Mouse (Mus musculus) forebrain, embryonic 14.5 days (tissue): ENCODE measurements around the gene Bcl7a. TPM values are rescaled to one million over a fixed set of nuclear protein-coding genes. Genes with fewer than 3 reads are reported as not detected.

Experiments used
- ATAC-seq: fragments of 200-750 bp; cut with Nextera tagmentation; 2 replicates; pipeline ENCODE4 v1.8.0; 2017; ENCODE audit warnings: mild to moderate bottlenecking, moderate library complexity
- DNase-seq: peaks from one replicate; pipeline ENCODE4 v3.0.0-alpha.2; 2015; ENCODE audit warnings: low spot score
- H3K27ac ChIP-seq: fragments of 300-500 bp; sonication (generic); 2 replicates; pipeline ENCODE4 v1.5.1; 2014; ENCODE audit warnings: low read depth, mild to moderate bottlenecking, control low read depth, low read length, moderate library complexity
- H3K27me3 ChIP-seq: fragments of 300-500 bp; sonication (generic); replicated peaks from 2 replicates; pipeline ENCODE4 v1.6.1; 2014; ENCODE audit warnings: low read length, control low read depth, mixed read lengths; ENCODE audit not compliant: control insufficient read depth, insufficient read depth
- H3K36me3 ChIP-seq: fragments of 300-500 bp; sonication (generic); 2 replicates; pipeline ENCODE4 v1.6.1; 2014; ENCODE audit warnings: low read length, control low read depth; ENCODE audit not compliant: control insufficient read depth, insufficient read depth
- H3K4me1 ChIP-seq: fragments of 300-500 bp; sonication (generic); 2 replicates; pipeline ENCODE4 v1.6.1; 2014; ENCODE audit warnings: antibody characterized with exemption, low read length, control low read depth; ENCODE audit not compliant: control insufficient read depth, insufficient read depth
- H3K4me2 ChIP-seq: fragments of 300-500 bp; sonication (generic); 2 replicates; pipeline ENCODE4 v1.6.1; 2014; ENCODE audit warnings: mild to moderate bottlenecking, control low read depth, low read length
- H3K4me3 ChIP-seq: fragments of 300-500 bp; sonication (generic); 2 replicates; pipeline ENCODE4 v1.5.1; 2014; ENCODE audit warnings: low read depth, low read length, control low read depth
- H3K9ac ChIP-seq: fragments of 300-500 bp; sonication (generic); 2 replicates; pipeline ENCODE4 v1.6.1; 2014; ENCODE audit warnings: mild to moderate bottlenecking, low read length, control low read depth, moderate library complexity
- H3K9me3 ChIP-seq: fragments of 300-500 bp; sonication (generic); replicated peaks from 2 replicates; pipeline ENCODE4 v1.6.1; 2016; ENCODE audit warnings: low read length, control low read depth, mixed read lengths; ENCODE audit not compliant: control insufficient read depth
- WGBS: fragments of 180-500 bp; shearing (Covaris S2); extraction: QIAGEN DNeasy Blood & Tissue Kit; methylation state at CpG from one replicate; pipeline ENCODE4 v1.1.7; 2014; 5-methylcytosine and 5-hydroxymethylcytosine counted together
- polyA plus RNA-seq: library from polyadenylated mRNA; unstranded; fragments of >200 nt; fragmentation: Nextera tagmentation; extraction: Ambion mirVana; gene quantifications from 2 replicates; pipeline ENCODE4 v1.2.1, GENCODE M21; 2014

Gene Bcl7a
- polyA plus RNA-seq, 1 experiment from 2014 or later, result 71.6 TPM

DNA sequence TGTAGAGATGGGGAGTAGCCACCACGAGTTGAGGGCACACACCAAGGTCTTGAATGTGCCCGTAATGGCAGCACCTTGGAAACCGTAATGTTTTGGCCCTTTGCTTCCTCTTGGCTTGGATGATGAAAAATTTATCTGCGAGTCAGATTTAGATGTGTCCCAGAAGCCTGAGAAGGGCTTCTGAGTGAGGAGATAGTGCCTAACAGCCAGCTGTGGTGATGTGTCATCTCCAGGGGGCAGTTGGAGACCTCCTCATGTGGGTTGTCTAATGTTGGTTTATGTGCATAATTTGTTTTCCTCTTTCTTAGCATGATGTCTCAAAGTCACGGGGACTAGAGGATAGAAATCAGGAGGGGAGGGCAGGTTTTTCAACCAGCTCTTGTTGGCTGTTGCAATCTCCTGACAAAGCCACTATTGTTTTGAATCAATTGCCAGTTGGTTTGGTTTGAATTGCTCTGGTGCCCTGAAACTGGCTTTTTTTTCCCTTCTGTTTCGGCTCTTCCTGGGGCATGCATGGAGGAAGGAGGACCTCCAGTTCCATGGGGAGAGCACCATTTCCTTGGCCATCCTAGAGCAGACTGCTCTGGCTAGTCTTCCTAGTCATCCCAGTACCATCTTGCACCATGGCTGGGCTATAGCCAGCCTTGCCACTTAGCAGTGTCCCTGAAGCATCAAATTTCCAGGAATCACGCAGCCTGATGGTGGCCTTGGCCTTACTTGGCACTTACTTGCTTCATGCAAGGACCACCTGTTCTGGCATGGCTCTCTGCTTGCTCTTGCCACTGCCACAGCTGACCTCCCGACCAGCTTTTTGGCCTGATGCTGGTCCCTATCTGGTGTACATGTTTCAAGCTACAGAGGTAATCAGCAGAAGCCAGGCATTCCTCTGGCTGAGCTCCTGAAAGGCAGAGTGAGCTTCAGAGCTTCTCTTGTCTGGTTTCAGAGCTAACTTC is 73.2 kb downstream of the Bcl7a start:
- DNase-seq, result no peak
- Histone ChIP-seq H3K9me3 (no peaks in the 10 kb centered on the region), H3K9ac (no peak overlapping the region), H3K27ac (no peak overlapping the region), H3K36me3 (no peaks in the 10 kb centered on the region), H3K4me2 (no peak overlapping the region), H3K4me3 (no peak overlapping the region), H3K4me1 (peaks cover 8% of the 10 kb centered on the region; the same call in 1 of the 2 replicates), H3K27me3 (no peaks in the 10 kb centered on the region)
- 69% methylated on average over 8 of the region's 8 CpGs for WGBS
- no peak for ATAC-seq

DNA sequence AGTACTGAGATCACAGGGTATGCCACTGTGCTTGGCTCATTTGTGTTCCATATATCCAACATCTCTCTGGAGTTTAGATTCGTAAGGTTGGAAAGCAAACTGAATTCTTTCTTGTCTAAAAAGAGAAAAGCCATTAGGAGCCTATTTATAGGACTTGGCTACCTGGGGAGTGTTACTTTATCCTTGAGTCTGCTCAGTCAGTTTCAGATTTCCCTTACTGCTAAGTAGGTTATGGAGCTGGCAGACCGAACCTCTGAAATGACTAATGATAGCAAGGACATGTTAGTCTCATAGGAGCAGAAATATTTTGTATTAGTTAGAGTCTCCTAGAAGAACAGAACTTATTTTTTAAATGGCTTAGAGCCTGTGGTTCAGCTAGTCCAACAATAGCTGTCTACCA is 80.3 kb downstream of the Bcl7a start:
- Histone ChIP-seq H3K9ac (no peak overlapping the region), H3K4me2 (no peak overlapping the region), H3K4me1 (0 out of 2 replicates have a peak, but pooled peaks cover 2% of the 10 kb centered on the region), H3K9me3 (no peaks in the 10 kb centered on the region), H3K27ac (no peak overlapping the region), H3K27me3 (no peaks in the 10 kb centered on the region), H3K4me3 (no peak overlapping the region), H3K36me3 (no peaks in the 10 kb centered on the region)
- DNase-seq (no peak), ATAC-seq (no peak)
- 69% methylated on average over 2 of the region's 2 CpGs for WGBS

Other genes with a start within 250 kb of the Bcl7a start
- 6.8 and 10.5 TPM in 2 replicates for gene Rhof, start 211.1 kb upstream of the Bcl7a start, polyA plus RNA-seq
- 8.6 and 11.6 TPM in 2 replicates for gene Setd1b, start 201.6 kb upstream of the Bcl7a start, polyA plus RNA-seq
- gene Psmd9, start 174.4 kb upstream of the Bcl7a start, polyA plus RNA-seq, result 52.5 and 63.5 TPM in 2 replicates
- not detected in 2 replicates for gene Hpd, start 161.1 kb upstream of the Bcl7a start, polyA plus RNA-seq
- 2.3 and 2.4 TPM in 2 replicates for gene Wdr66, start 91.7 kb upstream of the Bcl7a start, polyA plus RNA-seq
- 11.5 and 15.2 TPM in 2 replicates for gene Mlxip, start 51.0 kb downstream of the Bcl7a start, polyA plus RNA-seq
- 0.31 and 0.48 TPM in 2 replicates for gene Lrrc43, start 145.5 kb downstream of the Bcl7a start, polyA plus RNA-seq
- gene Il31, start 145.7 kb downstream of the Bcl7a start, polyA plus RNA-seq, result not detected in 2 replicates
- 1.6 and 2.3 TPM in 2 replicates for gene B3gnt4, start 166.6 kb downstream of the Bcl7a start, polyA plus RNA-seq
- 133 and 137 TPM in 2 replicates for gene Diablo, start 180.3 kb downstream of the Bcl7a start, polyA plus RNA-seq
- gene Gm49027, start 181.7 kb downstream of the Bcl7a start, polyA plus RNA-seq, result 2.1 and 2.3 TPM in 2 replicates
- gene Vps33a, start 229.2 kb downstream of the Bcl7a start, polyA plus RNA-seq, result 43.3 and 51.2 TPM in 2 replicates